Mouse (Mus musculus) B cell, adult 62 days (primary cell): ENCODE measurements around the gene Ralgapa2. TPM values are rescaled to one million over a fixed set of nuclear protein-coding genes. Genes with fewer than 3 reads are reported as not detected.

Source experiments
- total RNA-seq: library from RNA; stranded (reverse); gene quantifications from 4 replicates; pipeline ENCODE4 v1.2.4, GENCODE M21; 2023

Ralgapa2 gene
- 30.7 to 37.4 TPM (median 34.1 TPM) in 4 replicates for total RNA-seq

GRCm38 (mm10) chr2:146511911-146512580 lies at the start of gene Ralgapa2:
Gene Ralgapa2, minus strand, starts transcription at chr2:146512344.

GRCm38 (mm10) chr2:146221076-146221928 lies 290.8 kb downstream of the Ralgapa2 start, which contains the start of gene Insm1:
Gene Insm1, plus strand, starts transcription at chr2:146221921.

